Mouse (Mus musculus): ENCODE measurements around the gene Sae1.

Sae1 gene

GRCm38 (mm10) chr7:16284001-16284400 lies 103.6 kb downstream of the Sae1 start:
- no peak for DNase-seq (ENCODE audit: low spot score in 2 of 2)

DNA sequence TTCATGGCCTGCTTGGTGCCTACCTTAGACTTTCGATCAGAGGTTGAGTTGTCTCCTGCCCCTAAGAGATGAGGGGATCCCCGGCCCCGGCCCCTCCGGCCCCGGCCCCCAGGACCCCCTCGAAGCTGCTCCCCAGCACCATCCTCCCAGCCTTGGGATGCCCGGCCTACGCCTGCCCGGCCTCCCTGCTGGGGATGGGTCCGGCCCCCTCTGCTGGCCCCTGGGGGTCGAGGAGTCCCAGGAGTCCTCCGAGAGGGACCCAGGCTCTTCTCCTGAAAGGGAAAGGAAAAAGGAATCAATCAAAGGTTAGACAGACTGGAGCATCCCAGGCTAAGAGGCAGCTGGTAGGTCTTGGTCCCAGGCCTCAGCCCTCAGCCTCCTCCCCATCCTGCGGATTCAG lies 105.3 kb downstream of the Sae1 start:
- DNase-seq (ENCODE audit: low spot score in 2 of 2), result no peak

- DNase-seq (ENCODE audit: low spot score in 2 of 2), result no peak
Measured at GRCm38 (mm10) chr7:16280721-16281120, 106.9 kb downstream of the Sae1 start.

GRCm38 (mm10) chr7:16274922-16275890 lies 112.4 kb downstream of the Sae1 start:
- DNase-seq (ENCODE audit: low spot score in 2 of 2), result peak; percentile 53 to 57

DNA sequence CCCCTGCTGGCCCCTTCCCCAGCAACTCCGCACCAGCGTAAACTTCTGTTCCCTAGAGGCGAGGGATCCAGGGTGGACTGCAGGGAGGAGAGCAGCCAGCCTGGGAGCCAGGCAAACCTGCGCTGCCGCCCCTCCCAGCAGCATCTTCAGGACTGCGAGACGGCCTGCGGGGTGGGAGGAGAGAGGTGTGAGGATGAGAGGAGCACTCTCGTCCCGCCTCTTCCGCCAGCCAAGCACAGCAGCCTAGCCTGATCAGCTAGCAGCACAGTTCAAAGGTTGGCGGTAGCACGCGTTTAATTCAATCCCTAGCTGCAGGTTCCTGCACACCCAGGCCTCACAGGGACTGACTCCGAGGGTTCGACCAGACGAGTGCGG lies 113.9 kb downstream of the Sae1 start:
- peak; percentile 86 to 88 for DNase-seq (ENCODE audit: low spot score in 2 of 2)

- peak in 1 of 2 experiments; percentile 94 for DNase-seq (ENCODE audit: low spot score in 2 of 2)
Measured at GRCm38 (mm10) chr7:16273081-16273765, 114.4 kb downstream of the Sae1 start, which contains the start of gene Inafm1. TSS of gene Inafm1 (minus strand) at chr7:16273617.

DNA sequence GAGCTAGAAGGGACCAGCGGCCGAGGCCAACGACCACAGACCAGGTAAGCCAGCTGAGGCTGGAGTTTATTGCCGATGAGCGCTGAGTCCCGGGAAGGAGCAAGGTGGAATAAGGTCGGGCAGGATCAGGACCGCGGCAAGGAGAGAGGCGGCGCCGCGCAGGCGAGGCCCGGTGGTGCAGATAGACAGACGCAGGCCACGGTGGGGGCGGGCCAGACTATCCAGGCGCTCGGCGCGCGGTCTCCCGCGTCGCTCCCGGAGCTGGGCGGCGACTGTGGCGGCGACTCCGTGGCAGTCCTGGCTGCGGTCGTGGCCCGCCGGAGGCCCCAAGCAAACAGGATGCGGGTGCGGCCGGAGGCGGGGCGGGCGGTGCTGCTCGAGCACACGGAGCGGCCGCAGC lies 114.9 kb downstream of the Sae1 start:
- peak; percentile 67 to 87 for DNase-seq (ENCODE audit: low spot score in 2 of 2)

DNA sequence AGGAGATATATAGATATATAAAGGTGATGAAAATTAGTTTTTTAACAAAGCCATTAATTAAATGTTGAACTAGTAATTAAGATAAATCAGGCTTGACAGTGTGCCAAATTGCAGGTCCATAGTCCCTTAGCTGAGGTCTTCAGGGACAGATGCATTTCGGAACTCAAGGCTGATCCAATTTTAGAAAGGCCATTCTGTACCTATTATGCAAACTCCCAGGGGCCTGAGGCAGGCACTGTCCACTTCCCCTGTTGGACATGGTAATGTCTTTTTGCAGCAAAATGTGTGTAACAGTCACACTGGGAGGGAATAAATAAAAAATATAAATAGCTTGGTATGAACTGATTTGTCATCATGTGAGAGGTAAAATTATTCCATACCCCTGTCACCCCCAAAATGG lies 116.5 kb downstream of the Sae1 start:
- no peak for DNase-seq (ENCODE audit: low spot score in 2 of 2)

All from spleen, postnatal 10 days (tissue).